Mouse (Mus musculus): ENCODE measurements around the gene Olfr463. TPM values are rescaled to one million over a fixed set of nuclear protein-coding genes. Genes with fewer than 3 reads are reported as not detected.
"Not testable (repeated sequence)": the region's sequence is repeated elsewhere in the genome, so short reads cannot be mapped to it uniquely, and the experiment has no call there.

The Olfr463 gene
- total RNA-seq (2021): not detected
- long read RNA-seq, experiment 1: 0 reads
- long read RNA-seq, experiment 2: 0 reads

DNA sequence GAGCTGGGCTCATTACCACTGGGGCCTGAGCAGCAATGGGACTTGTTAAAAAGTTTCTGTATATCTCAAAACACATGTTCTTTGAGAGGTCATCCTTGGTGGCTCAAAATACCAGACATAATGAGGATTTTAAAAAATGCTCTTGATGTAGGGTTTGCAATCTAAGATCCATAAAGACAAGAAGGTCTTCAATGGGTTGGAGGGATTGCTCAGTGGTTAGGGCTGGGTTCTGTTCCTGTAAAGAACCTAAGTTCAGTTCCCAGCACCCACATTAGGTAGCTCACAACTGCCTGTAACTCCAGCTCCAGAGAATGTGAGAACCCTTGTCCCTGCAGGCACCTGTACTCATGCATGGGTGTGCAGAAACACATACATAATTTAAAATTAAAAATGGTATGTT, at the start of gene Olfr463:
TSS of gene Olfr463 (minus strand) at position 101 of the 400 bp plus-strand sequence.
- no peak for DNase-seq (ENCODE audit: low spot score in 2 of 2)

DNA sequence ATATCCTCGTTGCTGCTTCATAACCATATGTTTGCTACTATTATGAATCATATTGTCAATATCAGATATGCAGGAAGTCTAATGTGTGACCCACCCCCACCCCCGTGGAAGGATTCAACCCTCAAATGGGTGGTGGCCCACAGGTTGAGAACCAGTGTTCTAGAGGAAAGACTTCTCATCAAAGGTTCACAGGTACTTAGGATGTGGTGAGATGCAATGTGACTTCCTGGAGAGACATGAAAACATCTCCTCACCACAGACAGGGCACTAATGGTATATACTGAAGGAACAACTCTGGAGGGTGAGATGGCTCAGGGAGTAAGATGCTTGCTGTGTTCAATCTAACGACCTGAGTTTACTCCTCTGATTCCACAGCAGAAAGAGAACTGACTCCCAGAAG, 38.3 kb upstream of the Olfr463 start:
- no peak for DNase-seq (ENCODE audit: low spot score in 2 of 2)

DNA sequence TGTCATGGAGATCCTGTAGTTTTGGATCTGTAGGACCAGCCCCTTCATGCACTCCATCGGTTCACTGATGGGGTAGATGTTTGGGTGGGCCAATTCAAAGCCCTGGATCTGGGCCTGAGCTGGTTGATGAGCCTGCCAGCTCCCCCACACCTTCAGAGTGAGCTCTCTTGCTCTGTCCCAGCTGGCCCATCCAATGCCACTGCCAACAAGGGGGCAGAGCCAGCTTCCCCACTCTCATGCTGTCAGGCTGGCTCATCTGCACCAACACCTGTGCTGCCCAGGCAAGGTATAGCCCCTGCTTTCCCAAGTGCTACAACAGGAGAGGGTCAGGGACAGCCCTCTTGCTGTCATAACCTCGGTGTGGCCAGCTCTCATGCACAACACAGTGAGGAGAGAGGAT, 36.5 kb upstream of the Olfr463 start:
- no peak for DNase-seq (ENCODE audit: low spot score in 2 of 2)

DNA sequence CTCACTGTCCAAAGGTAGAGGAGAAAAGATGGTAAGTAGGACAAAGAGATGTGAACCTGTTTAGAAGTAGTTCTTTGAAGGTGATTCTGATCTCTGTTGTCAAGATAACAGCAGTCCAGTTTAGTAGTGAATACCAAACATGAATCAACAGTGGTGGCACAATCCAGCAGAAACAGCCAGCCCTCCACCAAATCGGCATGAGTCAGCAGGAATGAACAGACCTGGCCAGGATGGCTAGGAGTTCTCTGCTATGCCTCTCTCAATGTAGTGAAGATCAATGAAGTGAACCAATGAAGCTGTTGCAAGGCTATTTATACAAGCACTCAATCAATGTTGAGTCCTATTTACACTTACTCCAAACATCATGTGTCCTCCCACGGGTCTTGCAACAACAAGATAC, 33.2 kb upstream of the Olfr463 start:
- DNase-seq (ENCODE audit: low spot score in 2 of 2): no peak

DNA sequence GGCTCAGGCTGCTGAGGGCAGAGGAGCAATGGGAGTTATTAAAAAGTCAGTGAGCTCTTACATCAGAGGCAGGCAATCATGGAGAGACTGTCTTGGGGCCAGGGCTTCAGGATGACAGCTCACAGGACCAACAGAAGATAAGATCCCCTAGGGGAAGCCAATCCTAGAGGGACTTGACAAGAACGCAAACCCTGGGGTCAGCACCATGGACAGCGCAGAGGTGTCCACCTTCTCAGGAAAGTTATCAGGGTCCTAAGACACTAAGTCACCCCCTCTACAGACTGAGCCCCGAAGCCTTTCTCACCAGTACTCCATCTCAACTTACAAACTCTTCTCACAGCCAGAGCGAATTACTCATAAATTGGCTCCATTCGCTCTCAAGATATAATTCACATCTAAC, 23.8 kb upstream of the Olfr463 start, which contains the start of gene Olfr464:
TSS of gene Olfr464 (minus strand) at position 2 of the 400 bp plus-strand sequence.
- no peak for DNase-seq (ENCODE audit: low spot score in 2 of 2)

DNA sequence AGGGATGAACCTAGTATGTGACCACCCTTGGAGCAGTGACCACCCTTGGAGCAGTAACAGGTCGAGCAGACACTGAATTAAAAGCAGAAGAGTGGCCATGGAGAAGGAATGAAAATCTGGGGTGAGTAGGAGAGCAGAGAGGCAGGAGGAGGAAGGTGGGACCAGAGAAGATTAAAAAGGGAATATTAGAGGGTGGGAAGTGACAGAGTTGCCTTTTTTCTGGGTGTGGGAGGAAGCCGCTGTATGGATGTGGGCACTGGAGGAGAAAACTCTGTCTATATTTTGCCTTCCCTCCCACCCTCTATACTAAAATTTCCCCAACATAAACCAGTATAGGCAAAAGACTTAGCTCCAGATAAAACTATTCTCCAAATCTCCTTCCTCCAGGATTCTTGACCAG, 23.1 kb upstream of the Olfr463 start:
- no peak for DNase-seq (ENCODE audit: low spot score in 2 of 2)

DNA sequence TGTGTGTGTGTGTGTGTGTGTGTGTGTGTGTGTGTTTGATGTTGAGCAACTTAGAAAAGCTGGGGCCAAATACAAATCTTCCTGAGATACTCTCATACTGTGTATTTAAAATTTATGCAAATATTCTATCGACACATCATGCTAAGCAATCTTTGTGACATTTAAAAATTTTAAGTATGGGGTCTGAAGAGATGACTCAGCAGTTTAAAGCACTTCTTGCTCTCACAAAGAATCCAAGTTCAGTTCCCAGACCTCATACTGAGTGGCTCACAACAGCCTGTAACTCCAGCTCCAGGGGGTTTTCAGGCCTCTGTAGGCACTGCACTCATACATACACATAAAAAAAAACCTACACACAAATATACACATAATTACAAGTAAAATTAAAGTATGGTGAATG, 18.8 kb upstream of the Olfr463 start:
- no peak for DNase-seq (ENCODE audit: low spot score in 2 of 2)

DNA sequence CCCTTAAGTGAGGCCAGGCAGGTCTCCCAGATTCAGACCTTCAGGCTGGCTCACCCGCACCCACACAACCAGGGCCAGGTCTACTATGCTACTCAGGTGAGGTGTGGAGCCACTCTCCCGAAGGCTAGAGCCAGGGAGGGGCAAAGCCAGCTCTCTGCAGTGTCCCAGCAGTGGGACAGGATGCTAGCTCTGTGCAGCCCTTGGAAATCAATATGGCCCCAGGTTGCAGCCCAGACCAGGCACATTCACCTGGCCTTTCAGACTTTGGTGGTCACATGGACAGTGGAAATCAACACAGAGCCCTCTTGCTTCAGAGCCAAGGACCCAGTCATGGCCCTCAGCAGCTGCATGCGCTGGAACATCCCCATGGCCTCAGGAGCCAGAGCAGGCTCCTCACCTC, 7.1 kb upstream of the Olfr463 start:
- no peak for DNase-seq (ENCODE audit: low spot score in 2 of 2)

DNA sequence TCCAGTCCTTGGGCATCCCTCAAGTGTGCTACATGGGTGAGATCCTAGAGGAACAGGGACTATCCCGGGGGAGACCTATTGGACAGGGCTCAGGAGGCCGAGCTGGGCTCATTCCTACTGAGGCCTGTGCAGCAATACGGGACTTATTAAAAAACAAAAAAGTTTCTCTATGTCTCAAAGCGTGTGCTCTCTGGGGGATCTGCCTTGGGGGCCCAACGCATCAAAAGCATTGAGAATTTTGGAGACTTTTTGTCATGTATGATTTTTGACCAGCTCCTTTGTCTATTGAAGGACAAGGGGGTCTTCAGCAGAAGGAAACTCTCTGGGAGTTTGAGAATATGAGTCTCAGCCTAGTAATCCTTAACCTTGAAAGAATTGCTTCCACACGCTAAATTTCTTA, 5.0 kb downstream of the Olfr463 start, which contains the start of gene Olfr462:
TSS of gene Olfr462 (minus strand) at position 101 of the 400 bp plus-strand sequence.
- no peak for DNase-seq (ENCODE audit: low spot score in 2 of 2)

DNA sequence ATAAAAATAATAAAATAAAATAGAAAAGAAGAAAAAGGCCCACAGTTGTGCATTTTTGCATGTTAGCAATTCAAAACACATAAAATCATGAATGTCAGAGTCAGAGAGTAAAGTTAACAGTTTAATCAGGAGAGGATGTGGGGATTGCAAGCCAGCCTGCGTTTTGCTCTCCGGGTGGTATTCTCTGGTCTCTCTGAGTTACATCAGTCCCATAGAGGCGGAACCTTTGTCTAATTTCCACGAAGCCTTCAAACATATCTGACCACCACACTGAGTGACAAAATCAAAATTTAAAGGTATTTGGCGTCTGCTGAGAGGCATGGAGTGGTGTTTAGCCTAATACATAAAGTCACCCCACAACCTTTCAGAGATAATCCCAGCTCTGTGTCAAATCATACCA, 12.3 kb downstream of the Olfr463 start:
- no peak for DNase-seq (ENCODE audit: low spot score in 2 of 2)

DNA sequence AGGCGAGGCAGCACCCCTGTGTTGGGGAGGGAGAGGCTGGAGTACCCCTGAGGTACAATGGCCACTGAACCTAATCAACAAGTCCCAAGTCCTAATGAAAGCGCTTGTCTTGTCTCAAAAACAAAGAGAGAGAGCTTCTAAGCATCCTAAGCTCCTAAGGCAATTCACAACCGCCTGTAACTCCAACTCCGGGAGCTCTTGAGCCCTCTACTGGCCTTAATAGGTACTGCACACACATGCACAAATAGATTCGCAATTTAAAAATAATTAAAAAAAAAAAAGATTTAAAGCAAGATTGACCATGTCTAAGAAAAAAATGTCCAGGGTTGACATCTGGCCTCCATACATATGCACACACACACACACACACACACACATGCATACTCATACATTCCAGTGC, 13.7 kb downstream of the Olfr463 start:
- no peak for DNase-seq (ENCODE audit: low spot score in 2 of 2)

DNA sequence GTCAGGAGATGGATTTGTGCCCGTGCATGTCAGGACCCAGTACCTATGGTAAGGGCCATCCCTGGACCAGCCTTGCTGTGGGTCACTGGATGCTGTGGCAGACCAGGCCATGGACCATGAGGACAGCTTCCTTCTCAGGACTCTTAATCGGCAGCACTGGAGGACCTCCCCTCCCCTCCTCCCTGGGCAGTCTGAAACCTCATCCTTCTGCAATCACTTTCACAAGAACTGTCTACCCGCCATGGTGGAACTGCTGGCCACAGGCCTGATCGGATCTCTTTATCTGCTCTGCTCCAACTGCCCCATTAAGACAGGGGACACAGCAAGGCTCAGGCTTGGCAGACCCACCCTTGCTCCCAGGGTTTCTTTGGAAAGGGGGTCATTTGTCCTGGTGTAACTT, 15.5 kb downstream of the Olfr463 start:
- DNase-seq (ENCODE audit: low spot score in 2 of 2): no peak

DNA sequence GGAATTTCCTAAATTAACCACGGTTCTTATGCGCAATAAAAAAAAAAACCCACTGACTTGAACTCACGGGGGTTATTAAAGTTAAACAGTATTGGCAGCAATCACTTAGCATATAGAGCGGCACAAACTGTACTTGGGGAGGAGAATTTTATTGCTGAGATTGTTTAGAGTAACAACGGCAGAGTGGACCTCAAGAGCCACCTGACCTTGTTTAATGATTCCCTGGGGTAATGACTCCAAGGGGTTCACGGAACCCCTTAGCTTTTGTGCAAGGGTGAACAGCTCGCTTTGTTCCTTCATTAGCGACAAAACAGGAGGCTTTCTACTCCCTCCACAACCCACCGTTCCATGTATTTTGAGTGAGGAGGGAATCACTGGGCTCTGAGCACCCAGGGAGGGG, 17.4 kb downstream of the Olfr463 start:
- no peak for DNase-seq (ENCODE audit: low spot score in 2 of 2)

DNA sequence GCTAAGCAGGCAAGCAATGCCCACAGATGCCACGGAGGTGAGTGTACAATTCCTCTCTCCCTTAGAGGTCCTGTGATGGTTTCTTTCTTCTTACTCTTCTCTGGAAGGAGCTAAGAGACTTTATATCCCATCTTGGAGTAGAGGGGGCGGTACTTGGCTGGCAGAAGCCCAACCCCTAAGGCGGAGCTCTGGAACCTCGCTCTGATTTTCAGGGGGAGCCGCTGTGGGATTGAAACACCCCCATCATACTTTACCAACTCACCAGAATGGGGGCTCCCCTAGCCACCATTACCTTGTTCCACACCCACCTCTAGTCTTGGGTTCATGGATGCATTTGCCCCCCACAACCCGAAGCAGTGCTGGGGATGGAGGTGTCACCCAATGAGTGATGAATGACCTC, 21.8 kb downstream of the Olfr463 start, which contains the start of gene Epx:
TSS of gene Epx (minus strand) at position 101 of the 400 bp plus-strand sequence.
- no peak for DNase-seq (ENCODE audit: low spot score in 2 of 2)

DNA sequence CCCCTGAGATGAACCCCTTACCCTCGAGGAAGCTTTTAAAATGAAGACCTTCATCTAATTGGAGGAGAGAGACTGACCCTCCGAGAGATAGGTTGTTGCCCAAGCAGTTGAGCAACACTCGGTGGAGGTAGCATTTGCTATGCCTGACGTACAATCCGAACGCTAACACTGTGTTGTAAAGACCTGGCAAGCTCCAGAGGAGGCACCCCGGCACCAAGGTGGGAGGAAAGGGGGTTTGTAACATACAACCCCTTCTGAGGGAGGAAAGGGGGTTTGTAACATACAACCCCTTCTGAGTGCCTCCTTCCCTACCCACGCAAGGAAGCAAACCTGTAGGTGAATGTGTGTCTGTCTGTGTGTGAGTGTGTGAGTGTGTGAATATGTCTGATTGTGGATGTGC, 25.4 kb downstream of the Olfr463 start:
- DNase-seq (ENCODE audit: low spot score in 2 of 2): no peak

DNA sequence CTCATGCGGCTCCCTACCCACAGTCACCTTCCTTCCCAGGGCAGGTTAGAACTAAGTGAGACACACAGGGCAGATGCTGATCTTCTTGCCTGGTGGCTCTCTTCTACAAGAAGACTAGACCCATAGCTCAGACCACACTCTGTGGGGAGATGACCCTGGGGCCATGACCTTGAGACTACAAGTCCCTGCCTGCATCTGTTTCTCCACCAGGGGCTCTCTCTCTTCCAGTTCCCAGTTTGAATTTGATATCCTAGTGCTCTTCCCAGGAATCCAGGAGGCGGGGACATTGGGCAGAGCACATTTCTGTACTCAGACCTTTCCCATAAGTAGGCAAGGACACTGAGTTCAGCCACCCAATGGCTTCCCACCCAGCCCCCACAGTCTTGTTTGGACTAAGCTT, 27.1 kb downstream of the Olfr463 start:
- DNase-seq (ENCODE audit: low spot score in 2 of 2): no peak

DNA sequence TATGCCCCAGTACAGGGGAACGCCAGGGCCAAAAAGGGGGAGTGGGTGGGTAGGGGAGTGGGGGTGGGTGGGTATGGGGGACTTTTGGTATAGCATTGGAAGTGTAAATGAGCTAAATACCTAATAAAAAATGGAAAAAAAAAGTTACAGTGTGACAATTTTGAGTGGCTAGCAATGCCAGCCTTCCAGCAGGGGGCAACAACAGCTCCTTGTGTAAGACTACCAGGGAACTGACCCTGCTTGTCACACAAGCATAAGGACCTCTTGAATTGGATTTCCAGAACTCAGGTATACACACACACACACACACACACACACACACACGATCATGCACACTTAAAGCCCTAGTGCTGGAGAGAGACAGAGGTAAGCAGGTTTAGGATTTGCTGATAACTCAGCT, 30.3 kb downstream of the Olfr463 start:
- not testable (repeated sequence) for DNase-seq (ENCODE audit: low spot score in 2 of 2)

DNA sequence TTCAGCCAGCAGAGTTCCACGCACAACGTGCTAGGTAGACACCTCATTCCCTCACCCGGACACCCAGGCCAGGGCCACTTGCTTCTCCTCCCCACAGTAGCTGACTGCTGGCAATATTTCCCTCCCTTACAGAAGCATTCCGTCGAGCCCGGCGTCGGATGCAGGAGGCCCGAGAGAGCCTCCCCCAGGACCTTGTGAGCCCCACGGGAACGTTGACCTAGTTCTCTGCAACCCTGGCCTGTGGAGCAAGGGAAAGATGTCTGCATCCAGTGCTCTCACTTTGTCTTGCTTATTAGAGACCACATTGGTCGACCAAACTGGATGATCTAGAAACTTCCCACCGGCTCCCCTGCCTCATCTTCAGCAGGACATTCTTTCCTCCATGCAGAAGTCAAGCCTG, 34.4 kb downstream of the Olfr463 start:
- no peak for DNase-seq (ENCODE audit: low spot score in 2 of 2)

DNA sequence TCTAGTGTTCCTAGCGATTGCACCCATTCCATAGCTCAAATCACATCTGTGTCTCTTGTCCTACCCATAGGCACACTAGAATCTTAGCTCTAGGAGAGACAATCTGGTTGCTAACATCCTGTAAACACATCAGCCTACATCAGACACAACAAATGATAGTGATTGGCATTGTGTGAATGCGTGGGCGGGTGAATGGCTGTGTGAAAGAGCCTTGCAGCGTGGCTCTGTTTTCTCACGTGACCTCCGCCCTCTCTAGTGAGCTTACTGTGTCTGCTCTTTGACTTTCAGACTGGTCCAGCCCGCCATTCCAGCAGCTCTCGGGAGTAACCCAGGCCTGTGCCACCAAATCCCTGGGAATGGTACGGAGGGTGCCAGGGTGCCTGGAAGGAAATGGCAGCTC, 36.8 kb downstream of the Olfr463 start:
- no peak for DNase-seq (ENCODE audit: low spot score in 2 of 2)

DNA sequence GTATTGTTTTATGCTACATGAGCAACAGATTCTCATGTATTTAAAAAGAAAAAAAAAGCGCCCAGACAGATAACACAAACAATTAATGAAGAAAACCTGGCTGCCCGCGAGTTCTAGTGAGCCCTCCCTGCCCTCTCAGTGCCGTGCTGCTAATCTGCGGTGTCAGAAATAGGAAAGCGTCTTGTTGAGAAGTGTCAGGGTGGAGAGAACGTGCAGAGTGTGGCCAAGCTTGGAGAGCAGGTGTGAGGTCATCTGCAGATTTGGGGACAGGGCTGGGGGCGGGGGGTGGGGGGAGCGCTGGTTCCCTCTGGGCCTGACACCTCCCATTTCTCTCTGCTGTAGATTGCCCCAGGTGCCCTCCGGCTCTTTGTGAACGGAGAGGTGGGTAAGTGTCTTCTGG, 37.9 kb downstream of the Olfr463 start:
- DNase-seq (ENCODE audit: low spot score in 2 of 2): no peak

DNA sequence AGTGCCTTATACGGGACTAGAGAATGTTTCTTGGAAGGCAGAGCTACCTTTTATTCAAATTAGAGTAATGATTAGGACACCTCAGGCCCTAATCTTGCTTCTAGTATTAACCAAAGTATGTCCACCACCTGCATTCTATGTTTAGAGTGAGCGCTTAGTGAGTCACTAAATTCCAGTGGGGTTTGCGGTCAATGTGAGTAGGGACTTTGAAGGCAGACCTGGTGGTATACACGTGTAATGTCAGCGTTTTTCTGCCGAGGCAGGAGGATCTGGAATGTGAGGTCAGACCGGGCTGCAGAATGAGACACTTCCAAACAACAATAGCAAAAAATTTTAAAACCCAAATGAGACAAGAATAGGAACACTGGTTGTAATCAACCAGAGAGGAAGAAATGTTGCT, 42.6 kb downstream of the Olfr463 start:
- no peak for DNase-seq (ENCODE audit: low spot score in 2 of 2)

DNA sequence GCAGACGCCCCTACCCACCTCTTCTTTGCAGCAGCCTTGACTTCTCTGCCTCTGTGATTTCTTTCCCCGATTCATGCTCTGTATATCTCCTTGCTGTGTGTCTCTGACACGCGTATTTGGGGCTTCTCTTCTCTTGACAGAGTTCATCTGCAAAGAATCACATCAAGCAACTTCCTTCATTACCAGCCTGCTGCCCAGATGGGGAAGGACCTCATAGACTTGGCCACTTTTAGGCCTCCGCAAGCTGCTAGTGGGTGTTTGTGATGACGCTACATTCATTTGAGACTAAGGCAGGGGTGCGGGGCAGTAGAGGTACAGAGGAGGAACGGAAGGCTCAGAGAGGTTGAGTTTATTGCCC, 43.6 kb downstream of the Olfr463 start:
- no peak for DNase-seq (ENCODE audit: low spot score in 2 of 2)

DNA sequence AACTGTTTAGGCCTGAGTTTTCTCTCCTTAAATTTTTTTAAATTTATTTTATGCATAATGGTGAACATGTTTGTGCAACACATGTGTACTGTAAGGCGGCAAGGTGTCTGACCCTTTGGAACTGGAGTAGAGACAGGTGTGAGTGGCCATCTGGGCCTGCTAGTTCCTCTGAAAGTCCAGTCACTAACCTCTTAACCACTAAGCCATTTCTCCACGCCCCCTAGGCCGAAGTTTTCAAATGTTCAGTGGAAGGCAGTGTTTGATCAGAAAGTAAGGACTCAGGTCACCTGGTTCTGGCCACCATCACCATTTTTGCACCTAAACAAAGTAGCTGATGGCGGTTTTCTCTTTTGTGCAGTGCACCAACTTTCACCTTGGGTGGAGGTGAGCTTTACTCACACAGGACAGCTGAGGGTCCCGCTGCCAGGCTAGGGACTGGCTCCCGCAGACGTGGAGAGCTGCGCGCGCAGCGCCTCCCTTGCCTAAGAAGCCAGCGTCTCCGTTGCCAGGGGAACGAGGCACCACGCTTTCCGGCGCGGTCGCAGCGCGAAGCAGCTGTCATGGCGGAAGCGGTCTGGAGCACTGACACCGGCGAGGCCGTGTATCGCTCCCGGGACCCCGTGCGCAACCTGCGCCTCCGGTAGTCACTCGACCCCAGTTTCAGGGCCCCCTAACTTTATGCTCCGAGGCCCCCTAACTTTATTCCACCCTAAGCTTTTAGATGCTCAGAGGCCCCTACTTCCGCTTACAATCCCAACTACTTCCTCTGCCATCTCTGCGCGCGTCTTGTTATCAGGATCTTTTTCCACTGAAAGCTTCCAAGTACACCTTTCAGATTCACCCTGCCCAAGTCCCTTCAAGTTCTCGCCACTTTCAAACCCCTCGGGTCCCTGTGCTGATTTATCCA, 44.2 kb downstream of the Olfr463 start, which contains the start of gene Mks1:
TSS of gene Mks1 (plus strand) at position 526 of the 907 bp plus-strand sequence.
- peak; percentile 81 to 92 for DNase-seq (ENCODE audit: low spot score in 2 of 2)

All from gastrocnemius, postnatal 4 days (tissue).